Mouse (Mus musculus): ENCODE measurements around the gene Nwd1. TPM values are rescaled to one million over a fixed set of nuclear protein-coding genes. Genes with fewer than 3 reads are reported as not detected.
"Not testable (repeated sequence)": the region's sequence is repeated elsewhere in the genome, so short reads cannot be mapped to it uniquely, and the experiment has no call there.

The Nwd1 gene
- polyA plus RNA-seq, 1 experiment = 25.2 TPM

GRCm38 (mm10) chr8:72683010-72683521, 36.6 kb downstream of the Nwd1 start:
- Histone ChIP-seq H3K4me3 (ENCODE audit: control insufficient read depth, insufficient read depth, low read length) (no peak overlapping the region), H3K4me1 (replicated peaks; ENCODE audit: control insufficient read depth, insufficient read depth, low read length) (peaks cover 28% of the 10 kb centered on the region), H3K27ac (ENCODE audit: control insufficient read depth, insufficient read depth, low read length) (peak overlapping the region; percentile 53), H3K27me3 (ENCODE audit: control insufficient read depth, insufficient read depth, low read length) (no peaks in the 10 kb centered on the region), H3K36me3 (ENCODE audit: control insufficient read depth, insufficient read depth, low read length) (peaks cover 3% of the 10 kb centered on the region; the same call in 1 of the 2 replicates)
- TF ChIP-seq POLR2A (IDR thresholded peaks at IDR 0.05; ENCODE audit: control insufficient read depth, extremely low read depth, insufficient read depth, low read length, poor library complexity) = no peak
- no peak for TF ChIP-seq CTCF (IDR thresholded peaks at IDR 0.05; ENCODE audit: borderline replicate concordance, control insufficient read depth, extremely low read depth, insufficient read depth, low read length, poor library complexity)
- DNase-seq = peak; percentile 16
- WGBS = 14% methylated on average over 2 of the region's 2 CpGs

GRCm38 (mm10) chr8:72683572-72684099, 37.1 kb downstream of the Nwd1 start:
- peaks cover 26% of the 10 kb centered on the region for H3K4me1 ChIP-seq (replicated peaks; ENCODE audit: control insufficient read depth, insufficient read depth, low read length)
- not testable (repeated sequence) for H3K27ac ChIP-seq (ENCODE audit: control insufficient read depth, insufficient read depth, low read length); H3K4me3 ChIP-seq (ENCODE audit: control insufficient read depth, insufficient read depth, low read length); DNase-seq; H3K36me3 ChIP-seq (ENCODE audit: control insufficient read depth, insufficient read depth, low read length); H3K27me3 ChIP-seq (ENCODE audit: control insufficient read depth, insufficient read depth, low read length)
- WGBS = 82% methylated on average over 5 of the region's 5 CpGs

GRCm38 (mm10) chr8:72698349-72698926, 51.9 kb downstream of the Nwd1 start:
- H3K4me1 ChIP-seq (replicated peaks; ENCODE audit: control insufficient read depth, insufficient read depth, low read length) = no peaks in the 10 kb centered on the region
- 100% methylated on average over 2 of the region's 2 CpGs for WGBS
- no peak overlapping the region for H3K27ac ChIP-seq (ENCODE audit: control insufficient read depth, insufficient read depth, low read length)
- no peak for TF ChIP-seq POLR2A (IDR thresholded peaks at IDR 0.05; ENCODE audit: control insufficient read depth, extremely low read depth, insufficient read depth, low read length, poor library complexity)
- TF ChIP-seq CTCF (IDR thresholded peaks at IDR 0.05; ENCODE audit: borderline replicate concordance, control insufficient read depth, extremely low read depth, insufficient read depth, low read length, poor library complexity) = no peak
- no peak for DNase-seq
- H3K4me3 ChIP-seq (ENCODE audit: control insufficient read depth, insufficient read depth, low read length) = no peak overlapping the region
- H3K36me3 ChIP-seq (ENCODE audit: control insufficient read depth, insufficient read depth, low read length) = peaks cover 4% of the 10 kb centered on the region; the same call in 1 of the 2 replicates
- no peaks in the 10 kb centered on the region for H3K27me3 ChIP-seq (ENCODE audit: control insufficient read depth, insufficient read depth, low read length)

- no peaks in the 10 kb centered on the region for H3K36me3 ChIP-seq (ENCODE audit: control insufficient read depth, insufficient read depth, low read length)
- no peaks in the 10 kb centered on the region for H3K27me3 ChIP-seq (ENCODE audit: control insufficient read depth, insufficient read depth, low read length)
- H3K27ac ChIP-seq (ENCODE audit: control insufficient read depth, insufficient read depth, low read length) = no peak overlapping the region
- no peak overlapping the region for H3K4me3 ChIP-seq (ENCODE audit: control insufficient read depth, insufficient read depth, low read length)
- WGBS = 74% methylated on average over 6 of the region's 6 CpGs
- DNase-seq = no peak
- no peaks in the 10 kb centered on the region for H3K4me1 ChIP-seq (replicated peaks; ENCODE audit: control insufficient read depth, insufficient read depth, low read length)
- TF ChIP-seq POLR2A (IDR thresholded peaks at IDR 0.05; ENCODE audit: control insufficient read depth, extremely low read depth, insufficient read depth, low read length, poor library complexity) (no peak), CTCF (IDR thresholded peaks at IDR 0.05; ENCODE audit: borderline replicate concordance, control insufficient read depth, extremely low read depth, insufficient read depth, low read length, poor library complexity) (no peak)
Observed at GRCm38 (mm10) chr8:72712569-72712968, 66.1 kb downstream of the Nwd1 start.

GRCm38 (mm10) chr8:72716594-72716993, 70.1 kb downstream of the Nwd1 start:
- Histone ChIP-seq H3K27me3 (ENCODE audit: control insufficient read depth, insufficient read depth, low read length) (no peaks in the 10 kb centered on the region), H3K27ac (ENCODE audit: control insufficient read depth, insufficient read depth, low read length) (no peak overlapping the region), H3K4me3 (ENCODE audit: control insufficient read depth, insufficient read depth, low read length) (no peak overlapping the region), H3K36me3 (ENCODE audit: control insufficient read depth, insufficient read depth, low read length) (no peaks in the 10 kb centered on the region), H3K4me1 (replicated peaks; ENCODE audit: control insufficient read depth, insufficient read depth, low read length) (no peaks in the 10 kb centered on the region)
- no peak for DNase-seq
- WGBS = 96% methylated on average over 5 of the region's 5 CpGs
- TF ChIP-seq CTCF (IDR thresholded peaks at IDR 0.05; ENCODE audit: borderline replicate concordance, control insufficient read depth, extremely low read depth, insufficient read depth, low read length, poor library complexity) (no peak), POLR2A (IDR thresholded peaks at IDR 0.05; ENCODE audit: control insufficient read depth, extremely low read depth, insufficient read depth, low read length, poor library complexity) (no peak)

- WGBS = 47% methylated on average over 1 of the region's 1 CpGs
- Histone ChIP-seq H3K4me3 (ENCODE audit: control insufficient read depth, insufficient read depth, low read length) (no peak overlapping the region), H3K36me3 (ENCODE audit: control insufficient read depth, insufficient read depth, low read length) (peaks cover 5% of the 10 kb centered on the region), H3K27ac (ENCODE audit: control insufficient read depth, insufficient read depth, low read length) (no peak overlapping the region), H3K4me1 (replicated peaks; ENCODE audit: control insufficient read depth, insufficient read depth, low read length) (peaks cover 6% of the 10 kb centered on the region), H3K27me3 (ENCODE audit: control insufficient read depth, insufficient read depth, low read length) (no peaks in the 10 kb centered on the region)
- no peak for TF ChIP-seq POLR2A (IDR thresholded peaks at IDR 0.05; ENCODE audit: control insufficient read depth, extremely low read depth, insufficient read depth, low read length, poor library complexity)
- TF ChIP-seq CTCF (IDR thresholded peaks at IDR 0.05; ENCODE audit: borderline replicate concordance, control insufficient read depth, extremely low read depth, insufficient read depth, low read length, poor library complexity) = no peak
- DNase-seq = no peak
Observed at GRCm38 (mm10) chr8:72720541-72720940, 74.0 kb downstream of the Nwd1 start.

Data from thymus, adult 2 months (tissue).